Mouse (Mus musculus): ENCODE measurements around the gene Acp5.

Gene Acp5

DNA sequence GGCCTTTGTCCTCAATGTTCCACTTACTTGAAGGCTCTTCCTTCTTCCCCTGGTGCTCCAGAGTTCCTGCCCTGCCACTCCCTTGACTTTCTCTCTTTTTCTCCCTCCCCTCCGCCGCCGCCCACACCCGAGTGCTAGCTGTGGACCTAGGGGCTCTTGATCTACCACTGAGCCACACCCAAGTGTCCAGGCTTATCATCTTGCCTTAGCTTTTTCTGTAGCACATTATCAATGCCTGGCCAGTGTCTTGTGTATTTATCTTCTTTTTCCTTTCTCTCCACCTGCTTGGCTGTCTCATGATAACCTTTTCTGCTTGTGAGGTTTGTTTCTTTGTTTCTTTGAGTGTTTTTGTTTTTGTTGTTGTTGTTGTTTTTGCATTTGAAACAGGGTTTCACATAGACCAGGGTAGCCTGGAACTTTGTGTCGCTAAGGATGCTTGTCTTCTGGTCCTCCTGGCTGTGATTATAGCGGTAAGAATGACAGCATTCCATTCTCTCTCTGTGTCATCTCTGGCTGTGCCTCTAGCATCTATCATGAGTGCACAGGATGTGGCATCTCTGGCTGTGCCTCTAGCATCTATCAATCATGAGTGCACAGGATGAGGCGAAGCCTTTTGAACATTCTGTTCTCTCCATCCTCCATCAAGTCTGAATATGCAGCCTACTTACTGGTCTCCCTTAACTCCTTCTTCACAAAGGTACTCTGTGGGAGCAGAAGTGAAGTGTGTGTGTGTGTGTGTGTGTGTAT, at the start of gene Acp5:
Gene Acp5, minus strand, starts transcription at position 68 of the 747 bp plus-strand sequence.
- no peak for DNase-seq

DNA sequence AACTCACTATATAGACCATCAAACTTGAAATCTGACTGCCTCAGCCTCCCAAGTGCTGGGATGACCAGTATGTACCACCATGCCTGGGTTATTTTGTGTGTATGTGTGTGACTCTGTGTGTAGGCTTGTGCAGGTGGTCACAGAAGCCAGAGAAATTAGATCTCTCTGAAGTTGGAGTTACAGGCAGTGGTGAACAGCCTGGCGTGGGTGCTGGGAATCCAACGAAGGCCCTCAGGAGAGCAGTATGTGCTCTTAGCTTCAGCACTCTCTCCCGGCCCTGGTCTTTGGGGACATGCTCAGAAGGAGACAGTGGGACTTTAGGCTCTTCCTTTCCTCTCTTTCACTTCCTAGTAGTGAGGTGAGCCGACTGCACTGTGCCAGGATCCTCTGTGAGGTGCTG, 36.8 kb upstream of the Acp5 start:
- no peak for DNase-seq

DNA sequence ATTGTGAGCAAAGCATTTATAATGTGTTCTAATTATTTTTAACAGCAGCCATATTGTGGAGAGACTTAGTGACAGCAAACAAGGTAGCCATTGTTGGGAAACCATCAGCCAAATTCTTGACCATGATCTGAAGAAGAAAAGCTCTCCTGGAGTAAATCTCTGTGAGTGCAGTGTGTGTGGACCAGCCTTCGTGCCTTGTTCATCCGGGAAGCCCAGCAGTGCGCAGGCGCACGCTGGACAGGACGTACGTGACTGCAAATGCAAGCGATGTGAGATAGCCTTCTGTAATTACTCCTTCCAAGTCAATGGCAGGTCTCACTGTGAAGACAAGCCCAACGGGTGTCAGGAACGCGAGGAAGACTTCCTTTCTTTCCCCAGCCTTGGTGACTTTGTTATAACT, 33.8 kb upstream of the Acp5 start:
- DNase-seq = no peak

DNA sequence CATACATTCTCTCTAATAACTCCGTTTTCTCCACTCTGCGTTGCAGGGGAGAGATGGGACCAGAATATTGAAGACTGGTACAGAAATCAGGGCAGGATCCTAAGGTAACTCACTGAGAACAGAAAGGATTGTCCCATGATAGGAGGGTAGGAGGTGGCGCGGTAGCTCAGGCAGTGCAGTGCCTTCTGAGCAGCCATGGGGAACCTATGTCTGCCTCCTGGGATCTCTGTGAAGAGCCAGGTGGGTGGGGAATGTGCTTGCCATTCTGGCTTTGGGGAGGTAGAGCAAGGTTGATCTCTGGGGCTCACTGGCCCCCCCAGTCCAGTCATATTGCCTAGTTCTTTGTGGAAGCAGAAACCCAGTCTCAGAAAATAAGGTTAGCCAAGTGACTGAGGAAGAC, 32.2 kb upstream of the Acp5 start:
- no peak for DNase-seq

DNA sequence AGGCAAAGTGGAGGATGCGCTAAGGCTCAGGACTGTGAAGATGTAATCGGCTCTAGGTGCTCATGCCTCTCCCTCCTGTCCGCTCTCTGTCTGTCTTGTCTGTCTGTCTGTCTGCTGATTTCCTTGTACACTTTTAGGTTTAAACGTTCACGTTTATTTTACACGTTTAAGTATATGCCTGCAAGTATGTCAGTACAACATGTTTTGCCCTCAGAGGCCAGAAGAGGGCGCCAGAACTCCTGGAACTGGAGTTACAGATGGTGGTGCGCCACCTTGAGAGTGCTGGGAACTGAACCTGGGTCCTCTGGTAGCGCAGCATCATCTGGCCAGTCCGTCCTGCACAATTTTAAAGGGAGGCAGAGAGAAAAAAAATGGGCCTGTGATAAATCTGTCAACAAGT, 31.2 kb upstream of the Acp5 start:
- no peak for DNase-seq

DNA sequence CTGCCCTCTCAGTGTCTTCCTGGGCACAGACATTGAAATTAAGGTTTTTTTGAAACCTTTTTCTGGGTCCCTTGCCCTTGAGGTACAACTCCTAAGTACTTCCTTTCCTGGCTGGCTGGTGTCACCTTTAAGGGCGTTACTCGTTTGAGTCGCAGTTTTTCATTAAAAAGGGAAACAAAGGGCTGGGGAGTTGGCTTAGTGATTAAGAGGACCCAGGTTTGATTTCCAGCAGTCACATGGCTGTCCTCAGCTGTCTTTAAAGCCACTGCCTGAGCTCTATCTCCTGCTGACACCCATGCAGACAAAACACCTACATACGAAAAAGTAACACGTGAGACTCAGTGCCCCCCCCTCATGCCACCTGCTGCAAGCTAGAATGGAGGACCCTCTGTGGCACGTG, 30.5 kb upstream of the Acp5 start:
- no peak for DNase-seq

DNA sequence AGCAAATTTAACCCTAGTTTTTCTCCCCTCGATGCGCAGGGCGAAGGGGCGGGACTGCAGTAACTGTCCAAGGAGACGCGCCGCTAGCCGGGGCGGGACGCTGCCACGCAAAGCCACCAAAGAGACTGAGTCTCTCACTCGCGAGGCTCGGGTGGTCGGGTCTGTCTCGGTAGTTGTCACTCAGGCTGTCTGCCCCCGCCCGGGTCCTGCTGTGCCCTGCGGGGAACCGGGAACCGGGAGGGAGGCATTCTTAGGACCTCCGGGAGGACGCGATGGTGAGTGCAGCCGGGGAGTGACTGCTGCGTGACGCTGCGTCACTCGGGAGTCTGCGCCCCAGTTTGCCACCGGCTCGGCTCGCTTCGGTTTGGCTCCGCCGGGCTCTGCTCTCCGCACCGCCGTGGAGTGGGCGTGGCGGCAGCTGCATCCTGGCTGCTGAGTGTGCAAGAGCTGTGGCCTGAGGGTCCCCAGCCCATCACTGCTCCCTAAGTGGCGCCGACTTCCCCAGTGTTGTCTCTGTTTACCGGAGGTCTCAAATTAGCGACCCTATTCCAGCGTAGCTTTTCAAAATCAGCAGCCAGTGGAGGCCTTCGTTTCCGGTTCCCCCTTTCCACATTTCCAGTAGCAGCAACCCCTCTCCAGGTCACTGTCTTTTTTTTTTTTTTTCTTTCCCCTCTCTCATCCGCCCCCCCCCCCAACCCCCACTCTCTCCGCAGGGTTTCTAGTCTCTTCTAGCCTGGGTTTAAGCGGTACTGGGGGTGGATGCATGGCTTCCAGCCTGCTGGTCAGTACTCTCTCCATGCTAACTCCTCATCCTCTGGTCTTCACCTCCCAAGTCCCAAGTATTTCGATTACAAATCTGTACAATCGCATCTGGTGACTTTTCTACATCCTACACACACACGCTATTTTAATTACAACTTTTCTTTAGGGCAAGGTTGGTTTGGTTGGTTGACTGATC, 29.5 kb upstream of the Acp5 start:
- DNase-seq = peak in 1 of 2 experiments; percentile 61

DNA sequence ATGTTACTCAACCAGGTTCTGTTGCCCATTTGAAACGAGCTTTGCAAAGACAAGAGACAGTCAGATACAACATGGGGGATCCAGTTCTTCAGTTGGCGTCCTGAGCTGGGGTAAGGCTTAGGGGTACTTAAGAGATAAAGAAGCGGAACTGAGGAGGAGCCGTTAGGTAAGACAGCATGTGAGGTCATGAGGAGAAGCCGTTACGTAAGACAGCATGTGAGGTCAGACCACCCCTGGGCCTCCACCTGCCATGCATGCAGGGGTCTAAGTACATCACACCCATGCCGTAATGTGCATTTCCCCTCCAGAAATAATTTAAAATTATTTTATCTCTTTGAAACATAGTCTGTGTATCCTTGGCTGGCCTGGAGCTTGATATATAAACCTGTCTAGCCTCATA, 27.4 kb upstream of the Acp5 start:
- no peak for DNase-seq

DNA sequence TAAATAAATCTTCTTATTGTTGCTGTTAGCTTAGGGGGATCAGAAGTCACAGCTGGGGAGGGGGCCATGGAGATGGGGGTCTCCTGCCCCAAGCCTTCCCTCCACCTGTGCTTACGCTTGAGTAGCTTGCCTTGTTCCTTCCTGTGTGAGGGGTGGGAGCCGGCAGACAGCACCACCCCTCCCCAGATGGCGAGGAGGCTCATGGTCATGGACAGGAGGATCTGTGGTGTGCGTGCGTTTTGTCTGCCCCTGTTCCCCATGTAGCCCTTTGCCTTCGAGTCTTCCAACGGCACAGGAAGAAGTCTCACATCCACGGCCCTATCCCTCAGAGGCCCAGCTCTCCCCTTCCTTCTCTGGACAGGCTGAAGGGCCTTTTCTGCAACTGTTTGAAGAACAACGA, 26.8 kb upstream of the Acp5 start:
- no peak for DNase-seq

DNA sequence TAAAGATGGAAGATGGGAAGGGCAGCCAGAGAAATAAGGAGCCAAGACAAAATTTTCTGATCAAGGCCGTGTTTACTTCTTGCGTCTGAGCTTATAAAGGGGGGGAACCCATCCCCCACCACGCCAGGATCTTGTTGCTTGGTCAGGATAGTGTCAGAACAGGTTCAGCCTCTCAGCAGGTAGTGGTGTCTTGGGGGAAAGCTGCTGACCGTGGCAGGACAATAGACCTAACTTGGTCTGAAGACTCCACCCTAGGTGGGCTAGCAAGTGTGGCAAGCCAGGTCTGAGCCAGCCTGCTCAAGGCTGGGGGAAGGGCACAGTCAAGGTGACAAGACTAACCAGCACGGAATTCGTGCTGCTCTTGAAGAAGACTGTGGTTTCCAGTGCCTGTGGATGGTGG, 25.8 kb upstream of the Acp5 start:
- DNase-seq = no peak

DNA sequence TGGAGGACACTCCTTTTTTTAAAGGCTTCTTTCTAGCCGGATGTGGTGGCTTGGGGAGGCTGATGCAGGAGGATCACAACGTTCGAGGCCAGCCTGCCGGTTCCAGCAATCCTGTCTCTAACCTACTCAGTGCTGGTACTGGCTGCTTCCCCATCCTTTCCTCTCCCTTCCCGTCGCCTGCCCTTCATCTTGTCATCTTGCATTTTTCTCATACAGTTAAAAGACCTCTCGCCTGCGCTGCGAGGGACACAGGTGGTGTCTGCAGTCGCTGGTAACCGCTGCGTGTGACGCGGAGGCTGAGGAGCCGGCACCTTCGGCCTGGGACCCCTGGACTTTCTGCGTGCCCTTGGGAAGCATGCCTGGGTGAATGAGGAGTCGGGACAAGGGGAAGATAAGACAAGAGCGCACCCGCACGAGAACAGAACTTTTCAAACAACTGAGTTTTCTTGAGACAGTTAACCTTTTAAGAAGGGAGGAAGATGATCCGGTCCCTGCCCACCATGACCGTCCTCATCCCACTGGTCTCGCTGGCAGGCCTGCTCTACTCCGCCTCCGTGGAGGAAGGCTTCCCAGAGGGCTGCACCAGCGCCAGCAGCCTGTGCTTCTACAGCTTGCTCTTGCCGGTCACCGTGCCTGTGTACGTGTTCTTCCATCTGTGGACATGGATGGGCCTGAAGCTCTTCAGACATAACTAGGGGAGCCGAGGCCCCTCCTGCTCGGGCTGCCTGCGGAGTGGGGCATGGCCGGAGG, 22.2 kb upstream of the Acp5 start:
- DNase-seq = no peak

DNA sequence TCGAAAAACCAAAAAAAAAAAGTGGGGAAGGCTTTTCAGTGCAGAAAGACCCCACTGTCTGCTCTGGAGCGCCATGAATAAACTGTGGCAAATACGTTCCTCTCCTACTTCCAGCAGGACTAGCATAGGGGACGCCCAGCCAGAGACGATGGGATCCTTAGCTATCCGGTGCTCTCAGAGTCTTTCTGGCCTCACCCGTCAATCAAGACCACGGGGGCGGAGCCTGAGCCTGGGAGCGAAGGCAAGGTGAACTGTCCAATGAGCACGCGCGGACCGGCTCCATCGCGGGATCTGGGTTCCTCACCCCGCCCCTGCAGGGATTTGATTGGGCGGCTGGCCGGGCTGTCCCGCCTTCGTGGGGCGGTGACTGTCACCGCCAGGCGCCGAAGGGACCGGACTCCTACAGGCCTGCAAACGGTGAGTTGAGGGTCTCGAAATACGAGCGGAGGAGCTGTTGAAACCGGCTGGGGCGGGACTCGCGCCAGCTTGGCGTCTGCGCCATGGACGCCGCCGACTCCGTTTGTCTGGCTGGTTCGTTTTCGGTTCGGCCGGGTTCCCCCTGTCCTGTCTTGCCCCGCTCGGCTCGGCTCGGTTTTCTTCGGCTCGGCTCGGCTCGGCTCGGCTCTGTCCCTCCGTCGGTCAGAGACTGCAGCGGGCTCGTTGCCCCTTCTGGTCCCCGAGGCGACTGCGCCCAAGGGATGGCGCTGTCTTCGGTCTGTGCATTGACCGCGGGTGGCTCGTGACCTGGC, 21.2 kb upstream of the Acp5 start, which contains the start of gene Pigyl:
Gene Pigyl, plus strand, starts transcription at position 350 of the 749 bp plus-strand sequence.
- peak; percentile 100 for DNase-seq

DNA sequence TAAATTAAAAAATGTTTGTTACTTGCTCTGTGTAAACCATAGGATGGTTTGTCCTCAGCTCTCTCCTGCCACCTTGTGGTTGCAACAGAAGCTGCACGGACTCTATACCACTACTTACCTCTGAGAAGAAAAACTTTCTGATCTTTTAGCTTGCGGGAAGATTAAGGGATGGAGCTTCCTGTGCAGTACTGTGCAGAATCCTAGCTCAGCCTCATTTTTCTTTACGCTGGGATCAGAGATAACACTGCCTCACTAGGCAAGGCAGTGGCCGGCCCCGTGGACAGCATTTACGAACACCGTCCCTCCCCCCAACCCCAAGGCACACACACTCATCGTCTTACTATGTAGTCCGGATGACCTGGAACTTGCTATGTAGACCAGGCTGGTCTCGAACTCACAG, 20.1 kb upstream of the Acp5 start:
- DNase-seq = peak; percentile 76 to 84

DNA sequence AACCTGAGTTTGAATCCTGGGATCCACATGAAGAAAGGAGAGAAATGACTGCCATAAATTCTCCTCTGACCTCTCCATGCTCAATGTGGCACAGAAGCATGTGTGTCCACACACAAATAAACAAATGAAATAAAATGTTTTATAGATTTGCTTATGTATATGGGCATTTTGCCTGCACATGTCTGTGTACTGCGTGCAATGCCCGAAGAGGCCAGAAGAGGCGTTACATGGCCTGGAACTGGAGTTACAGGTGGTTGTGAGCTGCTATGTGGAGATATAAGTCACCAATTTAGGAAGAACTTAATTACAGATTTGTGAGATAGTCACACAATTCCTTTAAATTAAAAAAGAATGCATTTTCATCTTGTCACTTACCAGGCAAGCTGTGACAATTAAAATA, 18.3 kb upstream of the Acp5 start:
- no peak for DNase-seq

DNA sequence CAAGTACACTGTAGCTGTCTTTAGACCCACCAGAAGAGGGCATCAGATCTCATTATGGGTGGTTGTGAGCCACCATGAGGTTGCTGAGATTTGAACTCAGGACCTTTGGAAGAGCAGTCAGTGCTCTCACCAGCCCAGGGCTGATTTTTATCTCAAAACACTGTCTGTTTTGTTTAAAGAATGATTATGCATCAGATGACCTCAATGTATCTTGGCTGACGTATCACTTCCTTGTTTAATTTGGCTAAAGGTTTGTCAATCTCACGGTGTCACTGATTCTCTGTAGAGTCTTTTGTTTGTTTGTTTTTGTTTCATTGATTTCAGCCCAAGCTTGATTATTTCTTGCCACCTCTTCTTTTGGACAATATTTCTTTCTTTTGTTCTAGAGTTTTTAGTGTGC, 15.4 kb upstream of the Acp5 start:
- DNase-seq = no peak

DNA sequence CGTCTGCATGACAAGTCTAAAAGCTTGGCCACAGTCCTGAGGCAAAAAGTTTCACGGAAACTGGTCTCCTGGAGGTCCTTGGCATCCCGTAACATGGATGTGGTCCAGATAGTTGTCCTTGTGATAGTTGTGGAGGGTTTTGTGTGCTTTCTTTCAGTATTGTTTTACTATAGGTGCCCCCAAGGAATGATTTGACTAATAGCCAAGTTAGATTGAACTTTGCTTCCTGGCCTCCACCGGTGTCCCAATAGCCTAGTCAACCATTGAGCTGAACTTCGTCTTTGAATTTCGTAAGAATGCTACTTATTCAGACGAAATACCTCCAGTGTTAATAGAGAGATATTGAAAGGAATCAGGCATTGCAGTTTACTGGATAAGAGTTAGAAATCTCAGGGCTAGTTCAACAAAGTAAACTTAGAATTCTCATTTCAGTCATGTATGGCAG, 14.8 kb upstream of the Acp5 start:
- peak in 1 of 2 experiments; percentile 48 for DNase-seq

DNA sequence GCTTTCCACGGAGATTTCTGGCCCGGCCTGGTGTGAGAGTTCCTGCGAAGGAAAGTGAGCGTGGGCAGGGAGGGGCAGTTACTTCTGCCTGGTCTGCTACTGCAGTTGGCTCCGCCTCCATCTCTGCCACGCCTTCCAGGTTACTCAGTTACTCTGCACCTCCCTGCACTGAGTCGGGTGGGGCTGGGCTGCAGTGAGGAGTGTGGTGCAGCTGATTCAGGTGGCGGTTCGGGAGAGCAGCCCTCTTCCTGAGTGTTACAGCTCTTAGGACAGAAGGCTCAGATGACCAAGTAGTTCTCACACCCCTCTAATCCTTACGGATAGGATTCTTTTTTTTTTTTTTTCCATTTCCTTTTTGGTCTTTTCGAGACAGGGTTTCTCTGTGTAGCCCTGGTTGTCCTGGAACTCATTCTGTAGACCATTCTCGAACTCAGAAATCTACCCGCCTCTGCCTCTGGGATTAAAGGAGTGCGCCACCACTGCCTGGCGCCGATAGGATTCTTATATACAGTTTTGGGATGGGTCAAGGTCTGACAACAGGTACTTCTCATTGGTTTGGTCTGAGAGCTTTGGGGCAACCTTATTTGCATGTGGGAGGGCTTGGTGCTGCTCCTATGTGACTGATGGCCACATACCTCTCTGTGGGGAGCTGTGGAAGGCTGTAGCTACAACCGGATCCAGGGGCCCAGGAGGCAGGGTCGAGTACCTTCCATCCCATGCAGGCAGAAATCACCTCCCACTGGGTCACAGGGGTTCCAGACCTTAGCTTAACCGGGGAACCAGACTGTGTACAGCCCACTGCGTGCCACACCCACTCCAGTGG, 14.1 kb upstream of the Acp5 start:
- peak; percentile 64 to 76 for DNase-seq

DNA sequence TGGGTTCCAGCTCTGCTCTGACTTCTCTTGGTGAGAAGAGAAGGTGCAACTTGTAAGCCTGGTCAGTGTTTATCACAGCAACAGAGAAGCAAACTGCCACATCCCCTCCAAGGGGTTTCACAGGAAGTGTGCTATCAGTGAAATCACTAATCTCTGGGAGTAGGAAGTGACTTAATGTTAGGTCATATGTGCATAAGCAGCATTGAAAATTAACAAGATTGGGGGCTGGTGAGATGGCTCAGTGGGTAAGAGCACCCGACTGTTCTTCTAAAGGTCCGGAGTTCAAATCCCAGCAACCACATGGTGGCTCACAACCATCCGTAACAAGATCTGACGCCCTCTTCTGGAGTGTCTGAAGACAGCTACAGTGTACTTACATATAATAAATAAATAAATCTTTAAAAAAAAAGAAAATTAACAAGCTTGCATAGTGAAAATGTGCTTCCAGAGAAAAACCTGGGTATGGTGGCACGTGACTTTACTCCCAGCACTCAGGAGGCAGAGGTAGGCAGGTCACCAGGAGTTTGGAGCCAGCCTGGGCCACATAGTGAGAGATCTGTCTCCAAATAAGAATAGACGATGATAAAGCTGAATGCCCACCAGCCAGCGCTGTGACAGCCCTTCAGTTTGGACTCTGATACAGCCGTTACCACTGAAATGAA, 8.9 kb upstream of the Acp5 start:
- no peak for DNase-seq

DNA sequence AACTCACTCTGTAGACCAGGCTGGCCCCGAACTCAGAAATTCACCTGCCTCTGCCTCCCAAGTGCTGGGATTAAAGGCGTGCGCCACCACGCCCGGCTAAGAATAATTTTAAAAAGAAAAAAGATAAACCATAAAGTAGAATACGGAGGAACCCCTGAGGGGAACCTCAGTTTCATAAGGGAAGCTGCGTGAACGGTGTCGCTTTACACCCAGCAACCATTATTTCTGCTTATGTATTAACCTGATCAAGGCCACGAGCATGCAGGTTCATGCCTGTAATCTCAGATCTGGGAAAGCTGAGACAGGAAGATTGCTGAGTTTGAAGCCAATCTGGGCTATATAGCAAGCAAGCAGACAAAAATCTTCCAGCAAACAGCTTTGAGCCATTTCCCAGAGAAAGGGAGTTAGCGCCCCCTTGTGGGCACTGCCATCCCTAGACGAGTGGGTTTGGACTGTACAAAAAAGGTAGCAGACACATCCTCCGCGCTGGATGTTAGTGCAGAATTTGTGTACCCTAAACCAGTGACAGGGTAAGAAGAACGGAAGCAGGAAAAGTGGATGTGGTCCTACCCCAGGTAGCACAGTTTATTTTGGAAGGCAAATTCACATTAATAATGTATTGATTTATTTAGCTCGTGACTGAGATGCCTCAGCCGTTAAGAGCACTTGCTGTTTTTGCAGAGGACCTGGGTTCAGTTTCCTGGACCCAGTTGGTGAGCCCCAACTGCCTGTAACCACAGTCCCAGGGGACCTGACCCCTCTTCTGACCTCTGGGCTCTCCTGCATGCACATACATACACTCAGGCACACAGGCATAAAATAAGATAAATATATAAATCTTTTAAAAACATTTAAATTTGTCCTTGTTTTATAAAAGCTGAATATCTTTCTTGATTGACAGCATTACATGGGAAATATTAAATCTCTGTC, 7.9 kb upstream of the Acp5 start:
- peak; percentile 83 to 96 for DNase-seq

DNA sequence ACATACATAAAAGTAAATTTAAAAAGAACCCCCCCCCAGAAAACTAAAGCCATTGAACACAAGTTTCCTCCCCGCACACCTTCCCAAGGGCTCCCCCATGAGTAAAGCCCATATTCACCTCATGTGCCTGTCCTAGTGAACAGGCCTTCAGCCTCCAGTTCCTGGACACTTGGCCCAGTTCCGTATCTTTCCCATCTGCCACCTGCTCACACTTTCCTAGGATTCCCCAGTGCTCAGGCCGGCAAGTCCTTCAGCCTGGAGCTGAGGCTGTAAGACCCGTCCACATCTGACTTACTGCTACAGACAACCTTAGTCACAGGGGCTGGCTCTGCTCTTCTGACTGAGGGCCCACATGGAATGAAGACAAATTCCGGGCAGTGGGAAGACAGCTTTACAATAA, 4.2 kb upstream of the Acp5 start:
- no peak for DNase-seq

All from kidney, postnatal 36 days (tissue).